Mouse (Mus musculus) liver, adult 2 months (tissue): Measurements from ENCODE around the gene Klf11.

Experiments used
- CTCF ChIP-seq: fragments of 200-500 bp; IDR thresholded peaks from 2 replicates; pipeline ENCODE4 v1.5.1; 2011; ENCODE audit warnings: low read depth, low read length, control low read depth
- POLR2A ChIP-seq: fragments of 200-500 bp; IDR thresholded peaks from 2 replicates; pipeline ENCODE4 v1.6.1; 2011; ENCODE audit warnings: low read length, control low read depth; ENCODE audit not compliant: insufficient read depth; ENCODE audit errors: extremely low read depth

GRCm38 (mm10) chr12:24703013-24703412 is 51.9 kb downstream of the Klf11 start:
- TF ChIP-seq POLR2A (no peak), CTCF (no peak)
